Mouse (Mus musculus): ENCODE data around the gene Clcc1. TPM values are rescaled to one million over a fixed set of nuclear protein-coding genes. Genes with fewer than 3 reads are reported as not detected.
"Not testable (repeated sequence)": the region's sequence is repeated elsewhere in the genome, so short reads cannot be mapped to it uniquely, and the experiment has no call there.

The Clcc1 gene
- 52.2 and 63.3 TPM in 2 replicates for polyA plus RNA-seq (2015; fragmentation: Nextera tagmentation; extraction: Ambion mirVana)

- Histone ChIP-seq H3K4me2 (ENCODE audit: low read depth, low read length) (peak within 1 kb of the TSS; percentile 75), H3K4me1 (ENCODE audit: control insufficient read depth, insufficient read depth, low read length) (peaks cover 10% of the 10 kb centered on the region), H3K9me3 (replicated peaks; ENCODE audit: control insufficient read depth, low read length) (no peaks in the 10 kb centered on the region), H3K36me3 (ENCODE audit: control insufficient read depth, insufficient read depth) (no peaks in the 10 kb centered on the region), H3K4me3 (ENCODE audit: low read length) (peak within 1 kb of the TSS; percentile 73), H3K27ac (ENCODE audit: low read length) (peak within 1 kb of the TSS; percentile 82), H3K9ac (ENCODE audit: low read length) (peak within 1 kb of the TSS; percentile 89), H3K27me3 (ENCODE audit: control insufficient read depth, insufficient read depth, low read length) (no peaks in the 10 kb centered on the region)
- 0% methylated on average over 57 of the region's 57 CpGs for WGBS
- ATAC-seq (replicated peaks; ENCODE audit: extremely low read depth, insufficient read depth, low FRiP score), result peak; percentile 95
Observed at GRCm38 (mm10) chr3:108653710-108654379, at the start of gene Clcc1. Clcc1 (plus strand) TSS chr3:108653913.

GRCm38 (mm10) chr3:108608906-108609305 lies 44.8 kb upstream of the Clcc1 start:
- H3K9me3 ChIP-seq (replicated peaks; ENCODE audit: control insufficient read depth, low read length), result no peaks in the 10 kb centered on the region
- no peak overlapping the region for H3K4me2 ChIP-seq (ENCODE audit: low read depth, low read length)
- no peaks in the 10 kb centered on the region for H3K36me3 ChIP-seq (ENCODE audit: control insufficient read depth, insufficient read depth)
- WGBS, result 28% methylated on average over 3 of the region's 3 CpGs
- no peak for ATAC-seq (replicated peaks; ENCODE audit: extremely low read depth, insufficient read depth, low FRiP score)
- H3K4me1 ChIP-seq (ENCODE audit: control insufficient read depth, insufficient read depth, low read length), result no peaks in the 10 kb centered on the region
- H3K9ac ChIP-seq (ENCODE audit: low read length), result no peak overlapping the region
- H3K27ac ChIP-seq (ENCODE audit: low read length), result no peak overlapping the region
- H3K27me3 ChIP-seq (ENCODE audit: control insufficient read depth, insufficient read depth, low read length), result no peaks in the 10 kb centered on the region
- H3K4me3 ChIP-seq (ENCODE audit: low read length), result no peak overlapping the region

GRCm38 (mm10) chr3:108634761-108635160 lies 19.0 kb upstream of the Clcc1 start:
- H3K27me3 ChIP-seq (ENCODE audit: control insufficient read depth, insufficient read depth, low read length), result no peaks in the 10 kb centered on the region
- H3K9me3 ChIP-seq (replicated peaks; ENCODE audit: control insufficient read depth, low read length), result no peaks in the 10 kb centered on the region
- no peak overlapping the region for H3K4me2 ChIP-seq (ENCODE audit: low read depth, low read length)
- H3K4me3 ChIP-seq (ENCODE audit: low read length), result no peak overlapping the region
- 0 out of 2 replicates have a peak, but pooled peaks cover 2% of the 10 kb centered on the region for H3K36me3 ChIP-seq (ENCODE audit: control insufficient read depth, insufficient read depth)
- WGBS, result 86% methylated on average over 5 of the region's 5 CpGs
- H3K27ac ChIP-seq (ENCODE audit: low read length), result no peak overlapping the region
- H3K9ac ChIP-seq (ENCODE audit: low read length), result no peak overlapping the region
- no peak for ATAC-seq (replicated peaks; ENCODE audit: extremely low read depth, insufficient read depth, low FRiP score)
- H3K4me1 ChIP-seq (ENCODE audit: control insufficient read depth, insufficient read depth, low read length), result no peaks in the 10 kb centered on the region

GRCm38 (mm10) chr3:108639412-108639811 lies 14.3 kb upstream of the Clcc1 start:
- WGBS, result 55% methylated on average over 4 of the region's 4 CpGs
- no peaks in the 10 kb centered on the region for H3K9me3 ChIP-seq (replicated peaks; ENCODE audit: control insufficient read depth, low read length)
- H3K4me1 ChIP-seq (ENCODE audit: control insufficient read depth, insufficient read depth, low read length), result no peaks in the 10 kb centered on the region
- H3K4me2 ChIP-seq (ENCODE audit: low read depth, low read length), result no peak overlapping the region
- H3K27me3 ChIP-seq (ENCODE audit: control insufficient read depth, insufficient read depth, low read length), result no peaks in the 10 kb centered on the region
- no peak for ATAC-seq (replicated peaks; ENCODE audit: extremely low read depth, insufficient read depth, low FRiP score)
- no peak overlapping the region for H3K4me3 ChIP-seq (ENCODE audit: low read length)
- H3K9ac ChIP-seq (ENCODE audit: low read length), result no peak overlapping the region
- 0 out of 2 replicates have a peak, but pooled peaks cover 2% of the 10 kb centered on the region for H3K36me3 ChIP-seq (ENCODE audit: control insufficient read depth, insufficient read depth)
- H3K27ac ChIP-seq (ENCODE audit: low read length), result no peak overlapping the region

- Histone ChIP-seq H3K9ac (ENCODE audit: low read length) (no peak overlapping the region), H3K36me3 (ENCODE audit: control insufficient read depth, insufficient read depth) (0 out of 2 replicates have a peak, but pooled peaks cover 2% of the 10 kb centered on the region), H3K9me3 (replicated peaks; ENCODE audit: control insufficient read depth, low read length) (no peaks in the 10 kb centered on the region), H3K27me3 (ENCODE audit: control insufficient read depth, insufficient read depth, low read length) (no peaks in the 10 kb centered on the region), H3K27ac (ENCODE audit: low read length) (no peak overlapping the region), H3K4me3 (ENCODE audit: low read length) (no peak overlapping the region), H3K4me1 (ENCODE audit: control insufficient read depth, insufficient read depth, low read length) (no peaks in the 10 kb centered on the region), H3K4me2 (ENCODE audit: low read depth, low read length) (no peak overlapping the region)
- ATAC-seq (replicated peaks; ENCODE audit: extremely low read depth, insufficient read depth, low FRiP score), result no peak
- 75% methylated on average over 4 of the region's 4 CpGs for WGBS
Observed at GRCm38 (mm10) chr3:108640998-108641397, 12.7 kb upstream of the Clcc1 start.

GRCm38 (mm10) chr3:108644856-108645255 lies 8.9 kb upstream of the Clcc1 start:
- Histone ChIP-seq H3K4me3 (ENCODE audit: low read length) (no peak overlapping the region), H3K36me3 (ENCODE audit: control insufficient read depth, insufficient read depth) (0 out of 2 replicates have a peak, but pooled peaks cover 2% of the 10 kb centered on the region), H3K4me1 (ENCODE audit: control insufficient read depth, insufficient read depth, low read length) (no peaks in the 10 kb centered on the region), H3K27ac (ENCODE audit: low read length) (no peak overlapping the region), H3K4me2 (ENCODE audit: low read depth, low read length) (no peak overlapping the region), H3K9ac (ENCODE audit: low read length) (no peak overlapping the region), H3K9me3 (replicated peaks; ENCODE audit: control insufficient read depth, low read length) (no peaks in the 10 kb centered on the region), H3K27me3 (ENCODE audit: control insufficient read depth, insufficient read depth, low read length) (no peaks in the 10 kb centered on the region)
- 84% methylated on average over 3 of the region's 3 CpGs for WGBS
- no peak for ATAC-seq (replicated peaks; ENCODE audit: extremely low read depth, insufficient read depth, low FRiP score)

GRCm38 (mm10) chr3:108646036-108646435 lies 7.7 kb upstream of the Clcc1 start:
- no peak for ATAC-seq (replicated peaks; ENCODE audit: extremely low read depth, insufficient read depth, low FRiP score)
- H3K4me2 ChIP-seq (ENCODE audit: low read depth, low read length), result no peak overlapping the region
- no peaks in the 10 kb centered on the region for H3K27me3 ChIP-seq (ENCODE audit: control insufficient read depth, insufficient read depth, low read length)
- H3K4me3 ChIP-seq (ENCODE audit: low read length), result no peak overlapping the region
- no peak overlapping the region for H3K9ac ChIP-seq (ENCODE audit: low read length)
- no peak overlapping the region for H3K27ac ChIP-seq (ENCODE audit: low read length)
- H3K4me1 ChIP-seq (ENCODE audit: control insufficient read depth, insufficient read depth, low read length), result no peaks in the 10 kb centered on the region
- H3K36me3 ChIP-seq (ENCODE audit: control insufficient read depth, insufficient read depth), result 0 out of 2 replicates have a peak, but pooled peaks cover 2% of the 10 kb centered on the region
- H3K9me3 ChIP-seq (replicated peaks; ENCODE audit: control insufficient read depth, low read length), result no peaks in the 10 kb centered on the region
- WGBS, result 67% methylated on average over 7 of the region's 7 CpGs

GRCm38 (mm10) chr3:108647681-108648080 lies 6.0 kb upstream of the Clcc1 start:
- H3K36me3 ChIP-seq (ENCODE audit: control insufficient read depth, insufficient read depth); ATAC-seq (replicated peaks; ENCODE audit: extremely low read depth, insufficient read depth, low FRiP score); H3K4me3 ChIP-seq (ENCODE audit: low read length); H3K27ac ChIP-seq (ENCODE audit: low read length); H3K4me2 ChIP-seq (ENCODE audit: low read depth, low read length); H3K4me1 ChIP-seq (ENCODE audit: control insufficient read depth, insufficient read depth, low read length); H3K9me3 ChIP-seq (replicated peaks; ENCODE audit: control insufficient read depth, low read length); H3K9ac ChIP-seq (ENCODE audit: low read length); H3K27me3 ChIP-seq (ENCODE audit: control insufficient read depth, insufficient read depth, low read length): not testable (repeated sequence)
- WGBS, result 49% methylated on average over 5 of the region's 5 CpGs

GRCm38 (mm10) chr3:108652866-108653642 lies 659 bp upstream of the Clcc1 start:
- Histone ChIP-seq H3K36me3 (ENCODE audit: control insufficient read depth, insufficient read depth) (no peaks in the 10 kb centered on the region), H3K27me3 (ENCODE audit: control insufficient read depth, insufficient read depth, low read length) (no peaks in the 10 kb centered on the region), H3K4me3 (ENCODE audit: low read length) (peak overlapping the region; percentile 40), H3K9me3 (replicated peaks; ENCODE audit: control insufficient read depth, low read length) (no peaks in the 10 kb centered on the region), H3K4me1 (ENCODE audit: control insufficient read depth, insufficient read depth, low read length) (peaks cover 10% of the 10 kb centered on the region), H3K4me2 (ENCODE audit: low read depth, low read length) (peak overlapping the region; percentile 62), H3K27ac (ENCODE audit: low read length) (no peak overlapping the region), H3K9ac (ENCODE audit: low read length) (peak overlapping the region; percentile 54)
- no peak for ATAC-seq (replicated peaks; ENCODE audit: extremely low read depth, insufficient read depth, low FRiP score)
- WGBS, result 16% methylated on average over 9 of the region's 9 CpGs

All from heart, embryonic 16.5 days (tissue).